Mouse (Mus musculus): ENCODE results near the gene Sema4d. TPM values are rescaled to one million over a fixed set of nuclear protein-coding genes. Genes with fewer than 3 reads are reported as not detected.

Gene Sema4d
- polyA plus RNA-seq, 1 experiment from 2014 or later: 4.1 TPM

- H3K9ac ChIP-seq (ENCODE audit: low read depth, low read length): no peak overlapping the region
- H3K27me3 ChIP-seq (ENCODE audit: control insufficient read depth, insufficient read depth, low read depth, low read length): no peaks in the 10 kb centered on the region
- no peak overlapping the region for H3K4me3 ChIP-seq (ENCODE audit: low read depth, low read length)
- no peak for ATAC-seq (ENCODE audit: low read depth)
- 93% methylated on average over 6 of the region's 6 CpGs for WGBS (ENCODE audit: insufficient replicate concordance)
- peaks cover 26% of the 10 kb centered on the region for H3K4me1 ChIP-seq (ENCODE audit: control insufficient read depth, low read depth, low read length)
- H3K4me2 ChIP-seq (ENCODE audit: low read depth, low read length): no peak overlapping the region
- H3K36me3 ChIP-seq (ENCODE audit: control insufficient read depth, insufficient read depth): peaks cover 68% of the 10 kb centered on the region
- H3K9me3 ChIP-seq (replicated peaks; ENCODE audit: control insufficient read depth, low read length): no peaks in the 10 kb centered on the region
- no peak overlapping the region for H3K27ac ChIP-seq (ENCODE audit: low read length)
Measured at GRCm38 (mm10) chr13:51653159-51653558, 140.4 kb downstream of the Sema4d start.

GRCm38 (mm10) chr13:51651408-51652064, 142.0 kb downstream of the Sema4d start, which contains the start of gene Secisbp2:
Gene Secisbp2 (plus strand): TSS chr13:51651697.
- Histone ChIP-seq H3K9ac (ENCODE audit: low read depth, low read length) (peak within 1 kb of the TSS; percentile 89), H3K27me3 (ENCODE audit: control insufficient read depth, insufficient read depth, low read depth, low read length) (no peaks in the 10 kb centered on the region), H3K4me2 (ENCODE audit: low read depth, low read length) (peak within 1 kb of the TSS; percentile 76), H3K4me1 (ENCODE audit: control insufficient read depth, low read depth, low read length) (peaks cover 27% of the 10 kb centered on the region), H3K4me3 (ENCODE audit: low read depth, low read length) (peak within 1 kb of the TSS; percentile 83), H3K9me3 (replicated peaks; ENCODE audit: control insufficient read depth, low read length) (no peaks in the 10 kb centered on the region), H3K36me3 (ENCODE audit: control insufficient read depth, insufficient read depth) (peaks cover 53% of the 10 kb centered on the region), H3K27ac (ENCODE audit: low read length) (peak within 1 kb of the TSS; percentile 86)
- ATAC-seq (ENCODE audit: low read depth): peak; percentile 90
- WGBS (ENCODE audit: insufficient replicate concordance): under 1% methylated on average over 65 of the region's 69 CpGs

DNA sequence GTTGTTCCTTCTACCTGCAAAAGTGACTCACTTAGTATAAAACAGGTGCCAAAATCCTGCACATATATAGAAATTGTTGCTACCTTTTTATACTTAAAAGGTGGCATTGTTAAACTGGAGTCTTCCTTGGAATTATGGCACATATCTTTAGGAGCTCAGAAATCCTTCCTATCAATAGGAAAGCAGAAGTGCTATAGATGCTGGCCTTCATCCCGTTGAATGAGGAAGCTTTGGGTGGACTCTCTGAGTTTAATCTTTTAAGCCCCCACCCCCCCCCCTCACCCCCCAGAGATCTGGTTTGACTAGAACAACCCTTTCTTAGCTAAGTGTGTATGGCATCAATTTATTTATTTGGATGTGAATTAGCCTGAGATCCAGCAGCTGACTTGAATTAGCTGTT, 143.8 kb downstream of the Sema4d start:
- peaks cover 27% of the 10 kb centered on the region for H3K4me1 ChIP-seq (ENCODE audit: control insufficient read depth, low read depth, low read length)
- H3K27ac ChIP-seq (ENCODE audit: low read length): no peak overlapping the region
- ATAC-seq (ENCODE audit: low read depth): no peak
- 15% methylated on average over 1 of the region's 1 CpGs for WGBS (ENCODE audit: insufficient replicate concordance)
- H3K9ac ChIP-seq (ENCODE audit: low read depth, low read length): no peak overlapping the region
- no peak overlapping the region for H3K4me3 ChIP-seq (ENCODE audit: low read depth, low read length)
- H3K27me3 ChIP-seq (ENCODE audit: control insufficient read depth, insufficient read depth, low read depth, low read length): no peaks in the 10 kb centered on the region
- peaks cover 36% of the 10 kb centered on the region for H3K36me3 ChIP-seq (ENCODE audit: control insufficient read depth, insufficient read depth)
- H3K9me3 ChIP-seq (replicated peaks; ENCODE audit: control insufficient read depth, low read length): no peaks in the 10 kb centered on the region
- no peak overlapping the region for H3K4me2 ChIP-seq (ENCODE audit: low read depth, low read length)

DNA sequence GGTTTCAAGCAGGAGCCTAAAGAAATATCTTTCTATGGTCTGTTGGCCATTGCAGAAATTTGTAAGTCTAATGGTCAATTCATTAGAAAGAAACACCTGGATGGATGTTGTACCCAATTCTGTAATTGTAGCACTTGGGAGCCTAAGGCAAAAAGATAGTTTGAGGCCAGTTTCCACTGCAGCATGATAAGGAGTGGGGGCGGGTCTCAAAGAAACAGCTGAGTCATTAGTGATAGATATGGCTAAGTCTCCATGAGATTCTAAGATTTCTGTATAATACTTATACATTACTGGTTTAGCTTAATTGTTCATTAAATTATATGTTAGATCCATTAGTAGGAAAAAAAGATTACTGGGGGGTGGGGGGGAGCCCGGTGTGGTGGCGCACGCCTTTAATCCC, 145.3 kb downstream of the Sema4d start:
- H3K4me2 ChIP-seq (ENCODE audit: low read depth, low read length): peak overlapping the region; percentile 84
- no peaks in the 10 kb centered on the region for H3K27me3 ChIP-seq (ENCODE audit: control insufficient read depth, insufficient read depth, low read depth, low read length)
- peaks cover 32% of the 10 kb centered on the region for H3K4me1 ChIP-seq (ENCODE audit: control insufficient read depth, low read depth, low read length)
- peaks cover 25% of the 10 kb centered on the region for H3K36me3 ChIP-seq (ENCODE audit: control insufficient read depth, insufficient read depth)
- H3K9me3 ChIP-seq (replicated peaks; ENCODE audit: control insufficient read depth, low read length): no peaks in the 10 kb centered on the region
- ATAC-seq (ENCODE audit: low read depth): no peak
- peak overlapping the region; percentile 65 for H3K4me3 ChIP-seq (ENCODE audit: low read depth, low read length)
- peak overlapping the region; percentile 48 for H3K9ac ChIP-seq (ENCODE audit: low read depth, low read length)
- H3K27ac ChIP-seq (ENCODE audit: low read length): peak overlapping the region; percentile 82
- WGBS (ENCODE audit: insufficient replicate concordance): 40% methylated on average over 4 of the region's 4 CpGs

DNA sequence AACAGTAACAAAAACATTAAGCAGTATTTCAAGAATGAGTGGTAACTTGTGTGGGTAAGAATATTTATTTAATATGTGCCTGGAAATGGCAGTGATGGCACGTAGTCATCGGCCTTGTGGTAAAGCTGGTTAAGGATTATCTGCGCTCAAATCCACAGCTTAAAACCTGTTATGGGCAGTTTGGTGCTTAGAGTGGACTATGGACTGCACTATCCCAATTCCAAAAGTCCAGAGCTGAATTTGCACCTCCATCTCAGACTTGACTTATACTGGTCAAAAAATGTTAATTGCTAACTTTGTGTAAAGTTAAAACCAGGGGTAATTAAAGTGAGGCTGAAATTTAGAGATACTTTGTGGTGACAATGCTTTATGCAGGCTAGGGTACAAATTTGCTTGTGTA, 145.8 kb downstream of the Sema4d start:
- Histone ChIP-seq H3K4me1 (ENCODE audit: control insufficient read depth, low read depth, low read length) (peaks cover 32% of the 10 kb centered on the region), H3K9me3 (replicated peaks; ENCODE audit: control insufficient read depth, low read length) (no peaks in the 10 kb centered on the region), H3K4me2 (ENCODE audit: low read depth, low read length) (peak overlapping the region; percentile 84), H3K36me3 (ENCODE audit: control insufficient read depth, insufficient read depth) (peaks cover 20% of the 10 kb centered on the region), H3K27me3 (ENCODE audit: control insufficient read depth, insufficient read depth, low read depth, low read length) (no peaks in the 10 kb centered on the region), H3K4me3 (ENCODE audit: low read depth, low read length) (peak overlapping the region; percentile 65), H3K27ac (ENCODE audit: low read length) (peak overlapping the region; percentile 82), H3K9ac (ENCODE audit: low read depth, low read length) (peak overlapping the region; percentile 66)
- no peak for ATAC-seq (ENCODE audit: low read depth)
- WGBS (ENCODE audit: insufficient replicate concordance): 16% methylated on average over 3 of the region's 3 CpGs

DNA sequence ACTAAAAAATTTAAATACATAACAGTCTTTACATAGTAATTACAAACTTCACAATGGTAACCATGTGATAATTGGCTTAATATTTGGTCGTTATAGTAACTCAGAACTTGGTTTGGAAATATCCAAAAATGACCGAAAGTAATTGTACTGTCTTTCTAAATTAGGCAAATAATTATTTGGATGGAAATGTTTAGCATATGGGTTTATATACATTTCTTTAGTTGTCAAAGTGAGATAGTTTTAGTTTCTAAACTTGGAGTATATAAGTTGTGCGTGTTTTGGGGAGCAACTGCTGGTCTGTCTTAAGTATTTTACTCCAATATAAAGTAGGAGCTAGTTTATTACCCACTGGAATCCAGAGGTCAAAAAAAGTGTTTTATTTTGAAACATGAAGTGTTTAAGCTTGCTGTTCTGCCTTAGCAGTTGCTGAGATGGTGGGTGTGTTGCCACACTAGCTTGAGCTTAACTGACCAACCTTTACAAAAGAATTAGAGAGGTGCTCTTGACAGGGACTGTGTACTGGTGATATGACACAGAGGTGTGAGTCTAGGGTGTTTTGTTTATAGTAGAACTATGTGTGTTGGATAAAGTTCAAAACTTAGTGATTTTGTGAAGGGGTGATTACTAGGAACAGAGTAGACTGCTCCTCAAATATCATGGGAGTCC, 147.1 kb downstream of the Sema4d start:
- ATAC-seq (ENCODE audit: low read depth): no peak
- 7% methylated on average over 3 of the region's 3 CpGs for WGBS (ENCODE audit: insufficient replicate concordance)
- H3K4me3 ChIP-seq (ENCODE audit: low read depth, low read length): peak overlapping the region; percentile 98
- H3K9ac ChIP-seq (ENCODE audit: low read depth, low read length): peak overlapping the region; percentile 99
- H3K4me2 ChIP-seq (ENCODE audit: low read depth, low read length): peak overlapping the region; percentile 84
- H3K36me3 ChIP-seq (ENCODE audit: control insufficient read depth, insufficient read depth): peaks cover 15% of the 10 kb centered on the region
- no peaks in the 10 kb centered on the region for H3K27me3 ChIP-seq (ENCODE audit: control insufficient read depth, insufficient read depth, low read depth, low read length)
- H3K9me3 ChIP-seq (replicated peaks; ENCODE audit: control insufficient read depth, low read length): no peaks in the 10 kb centered on the region
- H3K4me1 ChIP-seq (ENCODE audit: control insufficient read depth, low read depth, low read length): peaks cover 31% of the 10 kb centered on the region
- peak overlapping the region; percentile 95 for H3K27ac ChIP-seq (ENCODE audit: low read length)

GRCm38 (mm10) chr13:51645872-51646271, 147.7 kb downstream of the Sema4d start:
- H3K36me3 ChIP-seq (ENCODE audit: control insufficient read depth, insufficient read depth): peaks cover 10% of the 10 kb centered on the region
- H3K4me1 ChIP-seq (ENCODE audit: control insufficient read depth, low read depth, low read length): peaks cover 25% of the 10 kb centered on the region
- H3K9me3 ChIP-seq (replicated peaks; ENCODE audit: control insufficient read depth, low read length): no peaks in the 10 kb centered on the region
- peak overlapping the region; percentile 99 for H3K9ac ChIP-seq (ENCODE audit: low read depth, low read length)
- peak; percentile 11; the same call in 1 of the 2 replicates for ATAC-seq (ENCODE audit: low read depth)
- no peaks in the 10 kb centered on the region for H3K27me3 ChIP-seq (ENCODE audit: control insufficient read depth, insufficient read depth, low read depth, low read length)
- peak overlapping the region; percentile 95 for H3K27ac ChIP-seq (ENCODE audit: low read length)
- peak overlapping the region; percentile 98 for H3K4me3 ChIP-seq (ENCODE audit: low read depth, low read length)
- WGBS (ENCODE audit: insufficient replicate concordance): under 1% methylated on average over 7 of the region's 7 CpGs
- H3K4me2 ChIP-seq (ENCODE audit: low read depth, low read length): peak overlapping the region; percentile 54

- Histone ChIP-seq H3K27me3 (ENCODE audit: control insufficient read depth, insufficient read depth, low read depth, low read length) (no peaks in the 10 kb centered on the region), H3K27ac (ENCODE audit: low read length) (peak within 1 kb of the TSS; percentile 95), H3K4me2 (ENCODE audit: low read depth, low read length) (peak within 1 kb of the TSS; percentile 77), H3K4me3 (ENCODE audit: low read depth, low read length) (peak within 1 kb of the TSS; percentile 98), H3K4me1 (ENCODE audit: control insufficient read depth, low read depth, low read length) (peaks cover 23% of the 10 kb centered on the region), H3K9ac (ENCODE audit: low read depth, low read length) (peak within 1 kb of the TSS; percentile 99), H3K9me3 (replicated peaks; ENCODE audit: control insufficient read depth, low read length) (no peaks in the 10 kb centered on the region), H3K36me3 (ENCODE audit: control insufficient read depth, insufficient read depth) (peaks cover 7% of the 10 kb centered on the region)
- ATAC-seq (ENCODE audit: low read depth): peak; percentile 93
- under 1% methylated on average over 83 of the region's 83 CpGs for WGBS (ENCODE audit: insufficient replicate concordance)
Measured at GRCm38 (mm10) chr13:51644829-51645789, 148.4 kb downstream of the Sema4d start, which contains the start of gene Cks2. Gene Cks2 (plus strand): TSS chr13:51645232.

All from liver, embryonic 16.5 days (tissue).